Mouse (Mus musculus) C2C12 (cell line): Measurements from ENCODE around the gene Akt1s1.

Experiments
- CEBPB ChIP-seq: IDR thresholded peaks from one replicate; pipeline ENCODE4 v1.6.1; 2011; ENCODE audit warnings: low read depth, mild to moderate bottlenecking, control low read depth, moderate library complexity
- CTCF ChIP-seq: IDR thresholded peaks from one replicate; pipeline ENCODE4 v1.5.1; 2011; ENCODE audit not compliant: control insufficient read depth, insufficient read depth, insufficient read length
- FOSL1 ChIP-seq: IDR thresholded peaks from one replicate; pipeline ENCODE4 v1.8.0; 2011; ENCODE audit warnings: mild to moderate bottlenecking, low read length; ENCODE audit not compliant: poor library complexity, insufficient read depth, severe bottlenecking
- MYOD1 ChIP-seq: IDR thresholded peaks from one replicate; pipeline ENCODE4 v1.6.1; 2011; ENCODE audit warnings: low read depth; ENCODE audit not compliant: control insufficient read depth, insufficient read length
- MYOG ChIP-seq: IDR thresholded peaks from one replicate; pipeline ENCODE4 v1.6.1; 2011; ENCODE audit not compliant: control insufficient read depth, insufficient read length; ENCODE audit errors: extremely low read depth
- USF1 ChIP-seq: IDR thresholded peaks from one replicate; pipeline ENCODE4 v1.6.1; 2011; ENCODE audit warnings: low read depth, mild to moderate bottlenecking, control low read depth, moderate library complexity

GRCm38 (mm10) chr7:44857905-44858304 lies 9.1 kb downstream of the Akt1s1 start:
- TF ChIP-seq CTCF (no peak), CEBPB (no peak), MYOD1 (no peak), USF1 (no peak), MYOG (no peak), FOSL1 (no peak)
